Mouse (Mus musculus): ENCODE data around the gene Sncg.
"Not testable (repeated sequence)": the region's sequence is repeated elsewhere in the genome, so short reads cannot be mapped to it uniquely, and the experiment has no call there.

Sncg gene

GRCm38 (mm10) chr14:34374577-34374976 lies at the start of gene Sncg:
Gene Sncg, minus strand, starts transcription at chr14:34374789.
- no peak for DNase-seq

- no peak for DNase-seq
Observed at GRCm38 (mm10) chr14:34421078-34421477, 46.5 kb upstream of the Sncg start.

GRCm38 (mm10) chr14:34417501-34417900 lies 42.9 kb upstream of the Sncg start:
- no peak for DNase-seq

- not testable (repeated sequence) for DNase-seq
Observed at GRCm38 (mm10) chr14:34416946-34417345, 42.4 kb upstream of the Sncg start.

GRCm38 (mm10) chr14:34412164-34412896 lies 37.7 kb upstream of the Sncg start:
- DNase-seq = no peak

- DNase-seq = no peak
Observed at GRCm38 (mm10) chr14:34410716-34411115, 36.1 kb upstream of the Sncg start.

GRCm38 (mm10) chr14:34403424-34403823 lies 28.8 kb upstream of the Sncg start:
- DNase-seq = no peak

- no peak for DNase-seq
Observed at GRCm38 (mm10) chr14:34402871-34403270, 28.3 kb upstream of the Sncg start.

GRCm38 (mm10) chr14:34401135-34401534 lies 26.5 kb upstream of the Sncg start:
- DNase-seq = peak; percentile 62

GRCm38 (mm10) chr14:34400021-34400420 lies 25.4 kb upstream of the Sncg start:
- no peak for DNase-seq

- no peak for DNase-seq
Observed at GRCm38 (mm10) chr14:34399301-34399700, 24.7 kb upstream of the Sncg start.

GRCm38 (mm10) chr14:34398901-34399300 lies 24.3 kb upstream of the Sncg start:
- DNase-seq = no peak

GRCm38 (mm10) chr14:34397871-34398270 lies 23.3 kb upstream of the Sncg start:
- no peak for DNase-seq

GRCm38 (mm10) chr14:34393295-34393694 lies 18.7 kb upstream of the Sncg start:
- no peak for DNase-seq

GRCm38 (mm10) chr14:34382921-34383704 lies 8.5 kb upstream of the Sncg start:
- no peak for DNase-seq

GRCm38 (mm10) chr14:34378560-34379331 lies 4.2 kb upstream of the Sncg start:
- no peak for DNase-seq

- no peak for DNase-seq
Observed at GRCm38 (mm10) chr14:34377121-34377520, 2.5 kb upstream of the Sncg start.

- DNase-seq = no peak
Observed at GRCm38 (mm10) chr14:34375941-34376340, 1.4 kb upstream of the Sncg start.

GRCm38 (mm10) chr14:34375415-34375904 lies 871 bp upstream of the Sncg start, which contains the start of gene Mmrn2:
Gene Mmrn2, plus strand, starts transcription at chr14:34375465.
- DNase-seq = no peak

GRCm38 (mm10) chr14:34373581-34373980 lies 1.0 kb downstream of the Sncg start:
- no peak for DNase-seq

GRCm38 (mm10) chr14:34372646-34373045 lies 1.9 kb downstream of the Sncg start:
- DNase-seq = no peak

GRCm38 (mm10) chr14:34371763-34372162 lies 2.8 kb downstream of the Sncg start:
- DNase-seq = no peak

GRCm38 (mm10) chr14:34370921-34371320 lies 3.7 kb downstream of the Sncg start:
- no peak for DNase-seq
